Mouse (Mus musculus): ENCODE measurements at regions not wholly inside any gene's neighbourhood (a gene's known extent, or its start where the extent isn't known, plus 50 kb on each side); places are given as distances from the start of the nearest gene placed in this dataset.

DNA sequence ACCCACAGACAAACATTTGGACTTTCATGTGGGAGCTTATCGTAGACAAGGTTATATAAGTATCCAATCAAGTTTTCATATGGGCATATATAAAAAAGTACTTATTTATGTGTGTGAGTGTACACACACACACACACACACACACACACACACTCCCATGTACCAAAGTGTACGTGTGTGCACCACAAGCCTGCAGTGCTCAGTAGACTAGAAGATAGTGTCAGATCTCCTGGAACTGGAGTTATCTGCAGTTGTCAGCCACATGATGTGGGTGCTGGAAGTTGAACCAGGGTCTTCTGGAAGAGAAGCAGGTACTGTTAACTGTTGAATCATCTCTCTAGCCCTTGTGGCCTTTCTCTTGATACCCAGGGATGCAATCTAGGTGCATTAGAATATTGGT lies 99.7 kb upstream of the Armc3 start:
- WGBS, result 77% methylated on average over 2 of the region's 2 CpGs

DNA sequence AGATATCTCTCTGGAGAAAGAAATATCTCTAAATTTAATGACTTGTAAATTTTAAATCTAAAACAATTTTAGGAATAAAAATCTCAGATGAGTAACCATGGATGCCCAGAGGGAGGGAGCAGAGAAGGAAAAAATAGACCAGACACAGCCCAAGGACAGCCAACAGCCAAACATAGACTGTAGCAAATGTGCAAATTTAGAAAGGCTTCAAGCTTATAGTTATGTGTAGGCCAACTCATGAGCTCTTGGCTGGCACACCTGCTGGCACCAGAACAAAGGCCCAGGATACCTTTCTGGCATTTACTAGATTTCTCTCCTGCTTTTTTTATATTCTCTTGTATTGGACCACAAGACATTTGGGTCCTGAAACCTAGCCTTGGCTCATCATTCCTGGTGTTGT lies 90.3 kb upstream of the Armc3 start:
- no peak overlapping the region for H3K27ac ChIP-seq
- no peaks in the 10 kb centered on the region for H3K27me3 ChIP-seq (ENCODE audit: insufficient read depth, poor library complexity, severe bottlenecking)

More for the DNA sequence above, 99.7 kb upstream of the Armc3 start:
- H3K27me3 ChIP-seq (ENCODE audit: insufficient read depth, poor library complexity, severe bottlenecking), result no peaks in the 10 kb centered on the region
- no peaks in the 10 kb centered on the region for H3K9me3 ChIP-seq
- H3K4me1 ChIP-seq, result no peaks in the 10 kb centered on the region
- no peak overlapping the region for H3K27ac ChIP-seq
- no peak for DNase-seq (ENCODE audit: low spot score)
- H3K4me3 ChIP-seq, result no peak overlapping the region
- H3K36me3 ChIP-seq, result no peaks in the 10 kb centered on the region

DNA sequence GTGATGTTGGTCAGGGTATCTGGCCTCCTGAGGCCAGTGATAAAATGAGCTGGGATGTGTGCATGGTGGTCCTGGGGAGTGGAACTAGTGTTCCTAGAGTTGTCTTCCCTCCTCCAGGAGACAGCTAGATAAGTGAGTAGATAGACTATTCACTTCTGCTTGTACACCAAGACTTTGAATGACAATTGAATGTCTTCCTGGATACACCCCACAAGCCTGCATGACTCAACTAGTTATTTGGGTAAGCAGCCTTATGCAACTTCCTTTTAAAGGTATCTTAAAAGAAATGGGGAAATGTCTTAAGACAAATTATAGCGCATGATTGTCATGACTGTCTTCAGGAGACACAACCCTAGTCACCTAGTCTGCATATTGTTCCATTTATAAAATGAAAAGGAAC lies 79.2 kb upstream of the Armc3 start:
- WGBS, result 92% methylated on average over 1 of the region's 1 CpGs

More for the DNA sequence above, 90.3 kb upstream of the Armc3 start:
- no peak overlapping the region for H3K4me3 ChIP-seq
- no peak for DNase-seq (ENCODE audit: low spot score)
- no peaks in the 10 kb centered on the region for H3K36me3 ChIP-seq
- H3K4me1 ChIP-seq, result no peaks in the 10 kb centered on the region
- H3K9me3 ChIP-seq, result no peaks in the 10 kb centered on the region

DNA sequence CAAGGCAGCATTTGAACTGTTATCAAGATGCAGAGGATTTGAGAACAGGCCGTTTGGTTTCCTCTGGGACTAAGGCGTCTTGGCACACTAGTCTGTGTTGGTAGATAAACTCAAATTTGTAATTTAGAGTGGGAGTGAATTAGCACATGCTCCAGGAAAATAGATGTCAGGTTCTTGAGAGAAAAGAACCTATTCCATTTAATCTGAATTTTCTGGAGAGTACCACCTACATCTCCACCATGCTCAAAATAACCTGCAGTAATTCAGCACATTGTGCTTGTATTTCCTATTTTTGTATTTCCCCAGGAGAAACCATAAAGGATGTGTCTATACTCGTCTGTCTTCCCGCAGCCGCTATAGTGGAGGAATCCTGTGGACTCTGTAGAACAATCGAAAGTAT lies 66.2 kb upstream of the Armc3 start:
- 75% methylated on average over 6 of the region's 6 CpGs for WGBS
- no peaks in the 10 kb centered on the region for H3K4me1 ChIP-seq
- DNase-seq (ENCODE audit: low spot score), result no peak

More for the DNA sequence above, 79.2 kb upstream of the Armc3 start:
- H3K4me1 ChIP-seq, result no peaks in the 10 kb centered on the region
- H3K9me3 ChIP-seq, result no peaks in the 10 kb centered on the region
- H3K27ac ChIP-seq, result no peak overlapping the region
- H3K27me3 ChIP-seq (ENCODE audit: insufficient read depth, poor library complexity, severe bottlenecking), result no peaks in the 10 kb centered on the region
- H3K36me3 ChIP-seq, result no peaks in the 10 kb centered on the region
- DNase-seq (ENCODE audit: low spot score), result no peak
- no peak overlapping the region for H3K4me3 ChIP-seq

DNA sequence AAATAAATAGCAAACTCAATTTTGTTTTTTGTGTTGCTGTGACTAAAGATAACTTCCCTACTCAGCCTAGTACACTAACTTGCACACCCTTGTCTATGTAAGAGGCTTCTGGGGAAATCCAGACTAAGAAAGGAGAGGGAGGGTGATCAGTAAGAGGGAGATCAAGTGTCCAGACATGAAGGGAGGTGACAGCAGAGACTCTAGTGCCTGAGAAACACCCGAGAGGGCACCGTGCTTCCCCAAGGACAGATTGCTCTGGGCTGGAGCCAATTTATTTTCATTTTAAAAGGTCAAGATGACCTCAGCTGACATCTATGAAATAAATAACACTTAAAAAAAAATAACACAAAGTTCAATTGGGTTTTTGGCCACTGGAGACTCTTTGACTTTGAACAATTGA lies 56.5 kb upstream of the Armc3 start:
- WGBS, result 20% methylated on average over 2 of the region's 2 CpGs
- H3K4me3 ChIP-seq, result no peak overlapping the region
- no peak for DNase-seq (ENCODE audit: low spot score)
- H3K4me1 ChIP-seq, result peaks cover 8% of the 10 kb centered on the region; the same call in 1 of the 2 replicates
- no peak overlapping the region for H3K27ac ChIP-seq
- no peaks in the 10 kb centered on the region for H3K9me3 ChIP-seq
- no peaks in the 10 kb centered on the region for H3K27me3 ChIP-seq (ENCODE audit: insufficient read depth, poor library complexity, severe bottlenecking)
- no peaks in the 10 kb centered on the region for H3K36me3 ChIP-seq

More for the DNA sequence above, 66.2 kb upstream of the Armc3 start:
- Histone ChIP-seq H3K9me3 (no peaks in the 10 kb centered on the region), H3K4me3 (no peak overlapping the region), H3K27ac (no peak overlapping the region), H3K27me3 (ENCODE audit: insufficient read depth, poor library complexity, severe bottlenecking) (no peaks in the 10 kb centered on the region), H3K36me3 (no peaks in the 10 kb centered on the region)

DNA sequence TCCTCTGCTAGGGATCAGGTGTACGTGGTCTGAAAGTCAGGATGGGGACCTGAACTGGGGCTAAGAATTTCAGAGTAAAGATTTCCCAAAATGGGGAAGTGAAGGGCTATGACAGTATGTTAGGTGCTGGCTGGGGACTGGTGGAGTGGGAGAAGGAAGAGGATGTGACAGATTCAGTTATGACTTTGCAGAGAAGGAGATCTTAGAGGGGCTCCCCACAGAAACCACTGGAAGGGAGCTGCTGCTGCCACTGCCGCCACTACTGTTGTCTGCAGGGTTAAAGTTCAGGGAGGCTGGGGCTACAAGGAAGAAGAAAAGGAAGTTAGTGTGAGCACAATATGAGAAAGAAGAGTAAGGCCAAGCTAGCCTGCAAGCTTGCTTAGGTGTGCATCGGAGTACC lies 53.7 kb upstream of the Armc3 start:
- Histone ChIP-seq H3K27ac (no peak overlapping the region), H3K36me3 (no peaks in the 10 kb centered on the region), H3K9me3 (no peaks in the 10 kb centered on the region), H3K4me3 (no peak overlapping the region), H3K27me3 (ENCODE audit: insufficient read depth, poor library complexity, severe bottlenecking) (no peaks in the 10 kb centered on the region), H3K4me1 (peaks cover 8% of the 10 kb centered on the region; the same call in 1 of the 2 replicates)
- no peak for DNase-seq (ENCODE audit: low spot score)
- WGBS, result 55% methylated on average over 3 of the region's 3 CpGs

DNA sequence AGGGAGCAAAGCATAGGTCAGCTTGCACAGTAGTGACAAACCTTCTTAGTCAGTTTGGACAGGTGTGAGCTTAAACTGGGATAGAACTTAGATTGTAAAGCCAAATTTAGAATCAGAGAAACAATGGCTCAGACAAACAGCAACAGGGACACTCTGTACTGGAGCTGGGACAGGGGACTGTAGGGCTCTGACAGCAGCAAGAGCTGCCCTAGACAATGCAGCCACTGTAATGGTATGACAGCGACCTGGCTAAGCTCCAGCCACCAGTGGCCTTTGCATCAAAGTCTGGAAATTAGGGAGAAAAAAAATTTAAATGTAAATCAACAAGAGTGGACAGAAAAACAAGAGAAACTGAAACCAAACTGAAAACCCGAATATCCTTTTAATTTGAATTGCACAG lies 53.2 kb upstream of the Armc3 start:
- Histone ChIP-seq H3K4me3 (no peak overlapping the region), H3K9me3 (no peaks in the 10 kb centered on the region), H3K27ac (no peak overlapping the region), H3K4me1 (peaks cover 8% of the 10 kb centered on the region; the same call in 1 of the 2 replicates), H3K36me3 (no peaks in the 10 kb centered on the region), H3K27me3 (ENCODE audit: insufficient read depth, poor library complexity, severe bottlenecking) (no peaks in the 10 kb centered on the region)
- no peak for DNase-seq (ENCODE audit: low spot score)
- 59% methylated on average over 2 of the region's 2 CpGs for WGBS

DNA sequence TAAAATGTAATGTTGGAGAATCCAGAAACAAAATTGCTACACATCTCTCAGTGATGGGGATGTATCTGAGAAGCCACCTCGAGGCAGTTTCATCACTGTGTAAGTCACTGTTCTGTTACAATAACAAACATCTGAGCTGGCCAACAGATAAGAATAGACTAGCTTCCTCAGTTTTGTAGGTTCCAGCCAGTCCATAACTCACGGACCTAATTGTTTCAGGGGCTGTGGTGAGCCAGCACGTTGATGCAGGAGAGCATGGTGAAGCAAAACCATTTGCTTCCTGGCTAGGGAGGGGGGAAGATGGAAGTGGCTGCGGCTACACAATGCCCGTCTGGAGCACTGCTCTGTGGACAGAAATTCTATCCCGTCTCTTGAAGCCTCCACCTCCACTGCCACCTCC lies 52.8 kb upstream of the Armc3 start:
- H3K4me1 ChIP-seq, result peaks cover 8% of the 10 kb centered on the region; the same call in 1 of the 2 replicates
- 27% methylated on average over 6 of the region's 6 CpGs for WGBS
- no peaks in the 10 kb centered on the region for H3K27me3 ChIP-seq (ENCODE audit: insufficient read depth, poor library complexity, severe bottlenecking)
- H3K4me3 ChIP-seq, result no peak overlapping the region
- no peak for DNase-seq (ENCODE audit: low spot score)
- no peak overlapping the region for H3K27ac ChIP-seq
- no peaks in the 10 kb centered on the region for H3K9me3 ChIP-seq
- no peaks in the 10 kb centered on the region for H3K36me3 ChIP-seq

DNA sequence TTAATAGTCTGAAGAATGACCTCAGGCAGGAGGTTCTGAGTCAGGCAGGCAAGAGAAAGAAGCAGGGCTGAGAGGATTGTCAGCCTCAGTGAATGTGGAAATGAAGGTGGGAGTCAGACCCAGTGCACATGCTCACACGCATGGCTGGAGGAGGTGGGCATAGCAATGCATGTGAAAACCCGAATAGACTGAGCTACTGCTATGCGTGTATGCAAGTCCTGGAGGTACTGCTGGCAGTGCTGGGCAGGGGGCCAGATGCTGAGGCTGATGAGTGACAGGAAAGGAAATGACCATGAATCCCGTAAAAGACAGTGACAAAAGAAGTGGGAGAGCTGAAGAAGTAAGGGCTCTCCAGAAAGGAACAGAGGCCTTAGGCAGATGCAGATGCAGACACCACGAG lies 50.3 kb upstream of the Armc3 start:
- Histone ChIP-seq H3K27me3 (ENCODE audit: insufficient read depth, poor library complexity, severe bottlenecking) (no peaks in the 10 kb centered on the region), H3K27ac (no peak overlapping the region), H3K4me3 (no peak overlapping the region), H3K9me3 (no peaks in the 10 kb centered on the region), H3K4me1 (peaks cover 8% of the 10 kb centered on the region; the same call in 1 of the 2 replicates), H3K36me3 (no peaks in the 10 kb centered on the region)
- no peak for DNase-seq (ENCODE audit: low spot score)
- WGBS, result 65% methylated on average over 5 of the region's 5 CpGs
